Mouse (Mus musculus) spleen, postnatal 10 days (tissue): ENCODE results near the gene Lpar1.

Experiments
- DNase-seq, 2 experiments: peaks; one replicate each; pipeline ENCODE4 v3.0.0; 2021 to 2022; ENCODE audit warnings: low spot score in 2 of 2

Gene Lpar1

GRCm38 (mm10) chr4:58553631-58554358 lies at the start of gene Lpar1:
Gene Lpar1, minus strand, starts transcription at chr4:58553898.
- no peak for DNase-seq

GRCm38 (mm10) chr4:58585942-58586341 lies 32.2 kb upstream of the Lpar1 start:
- DNase-seq, result no peak

GRCm38 (mm10) chr4:58581191-58581590 lies 27.5 kb upstream of the Lpar1 start:
- DNase-seq, result no peak

GRCm38 (mm10) chr4:58580516-58580915 lies 26.8 kb upstream of the Lpar1 start:
- no peak for DNase-seq

GRCm38 (mm10) chr4:58580098-58580497 lies 26.4 kb upstream of the Lpar1 start:
- DNase-seq, result no peak

GRCm38 (mm10) chr4:58578488-58578887 lies 24.8 kb upstream of the Lpar1 start:
- DNase-seq, result no peak

- DNase-seq, result no peak
Measured at GRCm38 (mm10) chr4:58577382-58578048, 23.8 kb upstream of the Lpar1 start.

GRCm38 (mm10) chr4:58575831-58576230 lies 22.1 kb upstream of the Lpar1 start:
- no peak for DNase-seq

- no peak for DNase-seq
Measured at GRCm38 (mm10) chr4:58574024-58574423, 20.3 kb upstream of the Lpar1 start.

GRCm38 (mm10) chr4:58572446-58572845 lies 18.7 kb upstream of the Lpar1 start:
- DNase-seq, result no peak

- no peak for DNase-seq
Measured at GRCm38 (mm10) chr4:58571661-58572060, 18.0 kb upstream of the Lpar1 start.

- no peak for DNase-seq
Measured at GRCm38 (mm10) chr4:58571232-58571631, 17.5 kb upstream of the Lpar1 start.

- no peak for DNase-seq
Measured at GRCm38 (mm10) chr4:58568486-58568885, 14.8 kb upstream of the Lpar1 start.

GRCm38 (mm10) chr4:58562776-58563175 lies 9.1 kb upstream of the Lpar1 start:
- no peak for DNase-seq

GRCm38 (mm10) chr4:58557001-58557400 lies 3.3 kb upstream of the Lpar1 start:
- no peak for DNase-seq

GRCm38 (mm10) chr4:58554359-58554838 lies 701 bp upstream of the Lpar1 start:
- DNase-seq, result no peak

- DNase-seq, result peak; percentile 14 to 62
Measured at GRCm38 (mm10) chr4:58552731-58553630, 717 bp downstream of the Lpar1 start.

- DNase-seq, result no peak
Measured at GRCm38 (mm10) chr4:58552229-58552628, 1.5 kb downstream of the Lpar1 start.

GRCm38 (mm10) chr4:58551820-58552219 lies 1.9 kb downstream of the Lpar1 start:
- peak; percentile 25 to 70 for DNase-seq

GRCm38 (mm10) chr4:58547725-58548124 lies 6.0 kb downstream of the Lpar1 start:
- DNase-seq, result no peak

GRCm38 (mm10) chr4:58547273-58547565 lies 6.5 kb downstream of the Lpar1 start:
- DNase-seq, result no peak
